Mouse (Mus musculus) bone marrow macrophage, adult 2 months (primary cell): ENCODE results near the gene Izumo2.
A peak's percentile ranks its signal among the peaks of the same experiment; 100 is the strongest.

ENCODE experiments used
- CTCF ChIP-seq: IDR thresholded peaks from 2 replicates; pipeline ENCODE4 v1.5.1; 2012; ENCODE audit warnings: low read depth, mild to moderate bottlenecking, low read length, moderate library complexity
- POLR2A ChIP-seq: IDR thresholded peaks from 2 replicates; pipeline ENCODE4 v1.6.1; 2012; ENCODE audit warnings: mild to moderate bottlenecking, low read depth, low read length, borderline replicate concordance

DNA sequence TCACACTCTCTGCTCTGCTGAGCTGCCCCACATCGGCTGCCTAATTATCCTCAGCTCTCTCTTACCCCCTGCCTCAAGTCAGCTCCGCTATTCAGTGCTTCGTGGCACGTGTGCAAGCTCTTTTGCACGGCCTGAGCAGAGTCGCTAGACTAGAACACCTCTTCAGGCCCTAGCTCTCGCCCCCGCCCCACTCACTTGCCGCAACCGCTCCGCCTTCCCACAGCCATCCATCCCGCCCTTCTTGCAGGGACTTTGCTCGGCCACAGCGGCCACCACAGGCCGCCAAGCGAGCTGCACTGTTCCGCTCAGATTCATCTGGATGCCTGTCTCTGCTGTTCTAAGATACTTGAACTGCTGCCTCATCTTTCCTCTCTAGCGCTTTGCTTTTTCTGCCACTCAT lies 36.5 kb downstream of the Izumo2 start:
- peak; percentile 38; the same call in 1 of the 2 replicates for TF ChIP-seq CTCF
- TF ChIP-seq POLR2A = no peak
